In genomic region chr12:108972234-108972633, GRCm38 (mm10) we compare ENCODE assay signal across 19 mouse cellular contexts.
"Had no signal": no experiment of that assay in that cellular context is flagged by ENCODE, and none has a peak within 500 bp of the region (broad histone marks: within the 10 kb centered on the region; RNA-seq: fewer than 3 reads in every experiment).

No protein-coding gene starts in this region.

- H3K36me3 ChIP-seq: midbrain, embryonic 10.5 days; midbrain, embryonic 12.5 days; neural tube, embryonic 13.5 days; neural tube, embryonic 15.5 days had no signal

- H3K4me1 ChIP-seq: midbrain, embryonic 10.5 days; midbrain, embryonic 12.5 days had no signal

- H3K9me3 ChIP-seq: midbrain, embryonic 10.5 days; midbrain, embryonic 12.5 days; neural tube, embryonic 13.5 days; neural tube, embryonic 15.5 days had no signal

- H3K4me3 ChIP-seq: midbrain, embryonic 10.5 days; midbrain, embryonic 12.5 days; myocyte; neural tube, embryonic 13.5 days; neural tube, embryonic 15.5 days had no signal

- H3K27ac ChIP-seq: midbrain, embryonic 10.5 days; midbrain, embryonic 12.5 days; neural tube, embryonic 13.5 days; neural tube, embryonic 15.5 days had no signal

- ATAC-seq: midbrain, embryonic 16.5 days had no signal

- DNase-seq: lung, adult 18-20 months; lung, embryonic 14.5 days; lung, postnatal 10 days; lung, postnatal 4 days; midbrain, embryonic 14.5 days; retina, postnatal 1 day; right cerebral cortex, adult 18-20 months; right cerebral cortex, postnatal 25 days; right cerebral cortex, postnatal 4 days; spleen, adult 18-20 months; thymus, adult 2 months; thymus, postnatal 25 days; thymus, postnatal 4 days had no signal

- H3K9ac ChIP-seq: lung, embryonic 14.5 days; midbrain, embryonic 12.5 days; neural tube, embryonic 13.5 days; neural tube, embryonic 15.5 days had no signal

- H3K27me3 ChIP-seq: midbrain, embryonic 12.5 days; neural tube, embryonic 13.5 days; neural tube, embryonic 15.5 days had no signal

- H3K4me2 ChIP-seq: lung, embryonic 14.5 days; midbrain, embryonic 12.5 days; neural tube, embryonic 13.5 days; neural tube, embryonic 15.5 days had no signal
